Mouse (Mus musculus): ENCODE data around the gene Foxd4.

- TF ChIP-seq CTCF (IDR thresholded peaks at IDR 0.05; ENCODE audit: low read depth): no peak
- TF ChIP-seq EP300 (IDR thresholded peaks at IDR 0.05; ENCODE audit: low read depth): no peak
These were observed 4.5 kb downstream of the Foxd4 start for GRCm38 (mm10) chr19:24896536-24896935.
